Mouse (Mus musculus) intestine, embryonic 16.5 days (tissue): ENCODE results near the gene Mvb12b. TPM values are rescaled to one million over a fixed set of nuclear protein-coding genes. Genes with fewer than 3 reads are reported as not detected.

ENCODE experiments used
- ATAC-seq: fragments of 200-750 bp; cut with Nextera tagmentation; 2 replicates; pipeline ENCODE4 v1.8.0; 2017; ENCODE audit warnings: moderate TSS enrichment, moderate library complexity
- H3K27ac ChIP-seq: fragments of 300-500 bp; sonication (generic); 2 replicates; pipeline ENCODE4 v1.5.1; 2014; ENCODE audit warnings: mild to moderate bottlenecking, low read length
- H3K27me3 ChIP-seq: fragments of 300-500 bp; sonication (generic); replicated peaks from 2 replicates; pipeline ENCODE4 v1.6.1; 2014; ENCODE audit warnings: low read length, control low read depth, mixed read lengths; ENCODE audit not compliant: control insufficient read depth, insufficient read depth
- H3K36me3 ChIP-seq: fragments of 300-500 bp; sonication (generic); 2 replicates; pipeline ENCODE4 v1.6.1; 2014; ENCODE audit warnings: low read length, control low read depth; ENCODE audit not compliant: control insufficient read depth, insufficient read depth
- H3K4me1 ChIP-seq: fragments of 300-500 bp; sonication (generic); 2 replicates; pipeline ENCODE4 v1.6.1; 2014; ENCODE audit warnings: low read length, control low read depth, mixed read lengths; ENCODE audit not compliant: control insufficient read depth, insufficient read depth
- H3K4me2 ChIP-seq: fragments of 300-500 bp; sonication (generic); 2 replicates; pipeline ENCODE4 v1.6.1; 2014; ENCODE audit warnings: low read depth, low read length, control low read depth
- H3K4me3 ChIP-seq: fragments of 300-500 bp; sonication (generic); 2 replicates; pipeline ENCODE4 v1.5.1; 2014; ENCODE audit warnings: mild to moderate bottlenecking, low read length
- H3K9ac ChIP-seq: fragments of 300-500 bp; sonication (generic); 2 replicates; pipeline ENCODE4 v1.6.1; 2014; ENCODE audit warnings: low read depth, low read length
- H3K9me3 ChIP-seq: fragments of 300-500 bp; sonication (generic); 2 replicates; pipeline ENCODE4 v1.6.1; 2016; ENCODE audit warnings: low read length, control low read depth; ENCODE audit not compliant: control insufficient read depth
- WGBS: fragments of 180-500 bp; shearing (Covaris S2); extraction: QIAGEN DNeasy Blood & Tissue Kit; methylation state at CpG from one replicate; pipeline ENCODE4 v1.1.7; 2014; 5-methylcytosine and 5-hydroxymethylcytosine counted together
- polyA plus RNA-seq: library from polyadenylated mRNA; unstranded; fragments of >200 nt; fragmentation: Nextera tagmentation; extraction: Ambion mirVana; gene quantifications from 2 replicates; pipeline ENCODE4 v1.2.1, GENCODE M21; 2015

Gene Mvb12b
- polyA plus RNA-seq, 1 experiment from 2014 or later, result 7.9 TPM

DNA sequence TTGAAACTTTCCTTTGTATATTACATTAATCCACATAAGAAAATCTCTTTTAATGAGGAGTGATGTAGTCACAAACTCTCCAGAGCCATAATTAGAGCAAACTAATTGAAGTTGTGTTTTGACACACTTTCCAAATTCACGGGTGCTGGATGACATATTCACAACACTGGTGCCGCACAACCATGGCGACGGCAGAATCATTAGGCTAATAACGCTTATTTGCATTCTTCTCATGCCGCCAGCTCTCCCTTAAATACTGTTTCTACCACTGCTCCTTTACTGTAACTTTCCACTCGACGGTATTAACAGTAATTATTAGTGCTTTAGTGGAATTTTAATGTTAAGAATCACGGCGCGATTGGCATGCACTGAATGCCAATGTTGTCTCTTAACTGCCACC lies 74.8 kb downstream of the Mvb12b start:
- H3K4me1 ChIP-seq, result no peaks in the 10 kb centered on the region
- H3K27me3 ChIP-seq, result no peaks in the 10 kb centered on the region
- no peak for ATAC-seq
- no peaks in the 10 kb centered on the region for H3K36me3 ChIP-seq
- H3K27ac ChIP-seq, result no peak overlapping the region
- H3K9ac ChIP-seq, result no peak overlapping the region
- 76% methylated on average over 11 of the region's 11 CpGs for WGBS
- no peaks in the 10 kb centered on the region for H3K9me3 ChIP-seq
- H3K4me2 ChIP-seq, result no peak overlapping the region
- H3K4me3 ChIP-seq, result no peak overlapping the region

DNA sequence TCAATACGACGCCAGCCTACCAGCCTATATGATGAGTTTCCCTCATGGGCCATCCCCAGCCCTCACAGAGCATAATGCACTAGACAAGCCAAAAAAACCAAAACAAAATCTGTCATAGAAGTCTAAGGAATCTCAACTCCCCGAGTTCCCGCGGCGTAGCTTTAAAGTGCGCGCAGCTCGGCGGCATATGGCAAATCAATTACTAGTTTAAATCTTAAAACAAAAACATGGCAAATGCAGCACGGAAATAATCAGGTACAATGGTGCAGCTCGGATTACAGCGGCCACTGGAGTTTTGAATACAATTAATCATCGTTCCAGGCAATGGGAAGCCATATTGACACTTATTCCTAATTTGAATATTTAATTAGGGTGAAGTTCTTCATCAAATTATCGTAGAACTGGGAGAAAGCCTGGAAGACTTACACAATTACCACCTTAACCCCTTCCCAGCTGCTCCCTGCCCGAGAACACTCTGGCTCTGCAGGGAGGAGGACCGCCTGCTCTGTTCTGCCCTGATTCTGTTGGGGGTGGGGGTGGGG lies 76.3 kb downstream of the Mvb12b start:
- 79% methylated on average over 17 of the region's 17 CpGs for WGBS
- Histone ChIP-seq H3K4me1 (no peaks in the 10 kb centered on the region), H3K36me3 (no peaks in the 10 kb centered on the region), H3K4me3 (no peak overlapping the region), H3K9ac (no peak overlapping the region), H3K9me3 (no peaks in the 10 kb centered on the region), H3K4me2 (no peak overlapping the region), H3K27me3 (no peaks in the 10 kb centered on the region), H3K27ac (no peak overlapping the region)
- ATAC-seq, result no peak

DNA sequence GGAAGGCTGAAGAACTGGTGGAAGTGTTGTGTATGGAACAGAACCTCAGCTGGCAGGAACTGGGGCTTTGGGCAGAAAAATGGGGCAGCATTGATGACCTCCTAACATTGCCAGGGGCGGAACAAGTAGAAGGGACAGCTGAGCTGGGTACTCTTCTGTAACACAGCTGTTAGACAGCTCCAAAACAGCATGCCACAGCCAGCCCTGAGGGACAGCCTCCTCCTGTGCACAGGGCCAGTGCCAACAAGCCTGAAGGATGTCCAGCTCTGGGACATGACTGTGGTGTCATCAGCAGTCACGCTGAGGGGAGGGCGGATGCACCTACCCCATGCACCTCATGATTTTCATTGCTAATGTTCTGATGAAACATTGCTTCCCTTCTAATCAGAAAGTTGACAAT lies 78.7 kb downstream of the Mvb12b start:
- Histone ChIP-seq H3K36me3 (no peaks in the 10 kb centered on the region), H3K4me1 (no peaks in the 10 kb centered on the region), H3K4me2 (no peak overlapping the region), H3K27ac (no peak overlapping the region), H3K9ac (no peak overlapping the region), H3K4me3 (no peak overlapping the region), H3K27me3 (no peaks in the 10 kb centered on the region), H3K9me3 (no peaks in the 10 kb centered on the region)
- 84% methylated on average over 3 of the region's 3 CpGs for WGBS
- ATAC-seq, result no peak

DNA sequence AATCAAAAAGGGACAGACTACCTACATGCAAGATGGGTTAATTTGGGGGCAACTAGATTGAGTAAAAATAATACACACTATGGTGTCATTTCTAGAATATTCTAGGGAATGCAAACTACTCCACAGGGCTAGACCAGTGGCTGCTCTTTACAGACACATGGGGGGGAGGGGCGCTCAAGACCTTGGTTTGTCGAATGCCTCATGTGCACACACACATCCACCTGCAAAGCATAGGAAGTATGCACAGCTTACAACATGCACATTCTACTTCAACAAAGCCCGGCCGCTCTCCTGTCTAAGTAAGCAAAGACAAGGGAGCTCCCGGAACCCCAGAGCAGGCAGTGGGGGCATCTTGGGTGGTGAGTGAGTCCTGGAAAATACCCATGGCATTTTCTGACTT lies 79.7 kb downstream of the Mvb12b start:
- Histone ChIP-seq H3K36me3 (no peaks in the 10 kb centered on the region), H3K9me3 (no peaks in the 10 kb centered on the region), H3K4me3 (no peak overlapping the region), H3K9ac (no peak overlapping the region), H3K27me3 (no peaks in the 10 kb centered on the region), H3K27ac (no peak overlapping the region), H3K4me1 (no peaks in the 10 kb centered on the region), H3K4me2 (no peak overlapping the region)
- WGBS, result 90% methylated on average over 5 of the region's 5 CpGs
- ATAC-seq, result no peak

DNA sequence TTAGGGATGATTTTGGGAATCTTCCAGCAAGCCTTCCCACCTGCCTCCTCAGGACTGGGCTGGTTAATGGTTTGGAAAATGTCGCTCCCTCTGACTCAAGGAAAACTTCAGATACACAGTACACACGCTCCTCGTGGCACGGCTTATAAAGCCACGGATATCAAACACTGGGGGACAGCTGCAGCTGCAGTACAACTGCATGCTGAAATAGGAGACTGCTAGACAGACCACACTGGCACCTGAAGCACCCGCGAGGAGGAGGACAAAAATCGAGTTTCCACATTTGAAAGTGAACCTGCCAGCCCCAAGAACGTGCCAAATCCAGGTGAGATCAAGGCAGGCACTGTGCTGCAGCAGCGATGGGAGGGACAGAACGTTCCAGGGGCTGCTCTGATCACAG lies 82.1 kb downstream of the Mvb12b start:
- 84% methylated on average over 11 of the region's 11 CpGs for WGBS
- ATAC-seq, result no peak
- no peak overlapping the region for H3K27ac ChIP-seq

DNA sequence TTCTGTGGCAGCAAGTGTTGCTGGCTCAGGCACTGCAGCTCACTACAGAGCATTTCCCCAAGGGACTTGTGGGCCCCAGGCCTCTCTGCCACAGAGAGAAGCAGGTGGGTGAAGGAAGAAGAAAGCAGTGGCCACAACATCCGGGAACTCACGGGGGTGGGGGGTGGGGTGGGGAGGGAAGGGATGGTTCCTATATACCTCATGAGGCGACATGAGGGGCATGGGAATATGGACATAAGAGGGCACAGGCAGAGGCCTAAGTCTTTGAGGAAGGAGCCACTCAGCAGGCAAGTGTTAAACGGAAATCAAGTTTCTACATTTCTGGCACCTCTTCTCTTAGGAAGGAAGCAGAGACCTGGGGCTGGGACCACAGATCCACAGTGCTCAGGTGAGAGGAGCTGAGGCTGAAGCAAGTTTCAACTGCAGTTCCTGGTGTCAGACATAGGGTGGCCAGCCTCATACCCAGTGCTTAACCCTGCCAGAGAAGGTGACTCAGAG lies 84.0 kb downstream of the Mvb12b start:
- Histone ChIP-seq H3K36me3 (no peaks in the 10 kb centered on the region), H3K9me3 (no peaks in the 10 kb centered on the region), H3K9ac (no peak overlapping the region), H3K27ac (no peak overlapping the region), H3K4me1 (no peaks in the 10 kb centered on the region), H3K4me3 (no peak overlapping the region), H3K27me3 (no peaks in the 10 kb centered on the region), H3K4me2 (no peak overlapping the region)
- ATAC-seq, result no peak
- 79% methylated on average over 4 of the region's 4 CpGs for WGBS

More for the DNA sequence above, 82.1 kb downstream of the Mvb12b start:
- Histone ChIP-seq H3K36me3 (no peaks in the 10 kb centered on the region), H3K4me2 (no peak overlapping the region), H3K4me1 (no peaks in the 10 kb centered on the region), H3K9ac (no peak overlapping the region), H3K9me3 (no peaks in the 10 kb centered on the region), H3K27me3 (no peaks in the 10 kb centered on the region), H3K4me3 (no peak overlapping the region)

DNA sequence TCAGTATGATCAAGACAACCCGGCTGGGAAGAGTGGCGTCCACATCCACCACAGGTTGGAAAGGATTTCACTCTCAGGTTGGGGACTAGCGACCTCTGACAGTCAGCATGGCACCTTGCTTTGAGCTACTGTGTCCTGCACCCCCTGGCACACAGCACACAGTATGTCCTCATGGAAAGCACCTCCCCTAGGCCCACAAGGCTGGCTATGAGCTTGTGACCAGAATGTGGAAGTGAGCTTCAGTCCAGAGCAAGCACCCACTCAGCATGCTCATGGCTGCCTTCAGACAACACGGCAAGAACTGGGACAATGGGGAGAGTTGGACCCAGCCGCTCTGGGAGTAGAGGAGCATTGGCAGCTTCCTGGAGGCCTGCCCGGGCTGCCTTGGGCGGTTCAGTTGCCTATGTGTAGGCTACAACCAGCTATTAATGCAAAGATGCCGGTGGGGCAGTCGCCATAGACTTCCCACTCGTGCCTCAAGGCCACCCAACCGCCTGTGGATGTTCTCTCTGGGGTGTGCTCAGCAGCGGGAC lies 84.6 kb downstream of the Mvb12b start:
- no peaks in the 10 kb centered on the region for H3K9me3 ChIP-seq
- no peak overlapping the region for H3K4me2 ChIP-seq
- 88% methylated on average over 12 of the region's 12 CpGs for WGBS
- no peak for ATAC-seq
- no peaks in the 10 kb centered on the region for H3K4me1 ChIP-seq
- no peak overlapping the region for H3K27ac ChIP-seq
- H3K9ac ChIP-seq, result no peak overlapping the region
- no peaks in the 10 kb centered on the region for H3K27me3 ChIP-seq
- H3K36me3 ChIP-seq, result no peaks in the 10 kb centered on the region
- H3K4me3 ChIP-seq, result no peak overlapping the region

DNA sequence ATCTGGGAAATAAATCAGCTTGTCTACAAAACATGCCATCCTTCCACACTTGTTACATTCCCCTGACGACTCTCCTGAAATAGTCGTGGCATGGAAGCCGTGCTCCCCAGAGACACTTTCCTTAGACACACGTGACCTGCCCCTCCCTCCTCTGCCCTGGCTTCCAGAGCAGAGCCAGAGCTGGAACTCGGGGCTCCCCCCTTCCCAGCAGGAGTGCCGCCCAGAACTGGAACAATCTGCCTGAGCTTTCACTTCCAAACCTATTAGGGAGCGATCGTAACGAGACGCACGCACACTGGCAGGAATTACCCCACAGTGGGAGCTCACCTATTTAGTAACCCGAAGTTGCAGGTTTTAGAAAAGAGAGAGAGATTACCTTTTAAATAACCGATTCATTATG lies 86.0 kb downstream of the Mvb12b start:
- WGBS, result 76% methylated on average over 13 of the region's 13 CpGs
- H3K4me3 ChIP-seq, result no peak overlapping the region
- ATAC-seq, result no peak

DNA sequence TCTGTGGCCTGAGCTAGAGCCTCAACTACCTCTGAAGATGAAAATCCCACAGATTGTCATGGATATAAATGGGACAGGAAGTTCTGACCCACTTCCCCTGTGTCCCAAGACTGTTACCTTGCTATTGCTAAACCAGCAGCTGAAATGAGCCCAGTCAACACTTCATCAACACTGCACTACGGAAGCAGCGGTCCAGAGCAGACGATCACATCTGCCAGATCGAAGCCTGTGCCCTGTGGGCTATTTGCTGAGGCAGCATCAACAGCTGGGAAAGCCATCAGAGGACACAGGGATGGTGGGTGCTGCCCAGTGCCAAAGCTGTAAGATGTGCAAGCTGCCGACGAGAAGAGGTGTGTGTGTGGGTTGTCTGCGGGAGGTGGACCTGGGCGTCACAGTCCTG lies 86.4 kb downstream of the Mvb12b start:
- Histone ChIP-seq H3K27ac (no peak overlapping the region), H3K9ac (no peak overlapping the region), H3K36me3 (no peaks in the 10 kb centered on the region), H3K9me3 (no peaks in the 10 kb centered on the region), H3K4me2 (no peak overlapping the region), H3K4me1 (no peaks in the 10 kb centered on the region), H3K27me3 (no peaks in the 10 kb centered on the region), H3K4me3 (no peak overlapping the region)
- ATAC-seq, result no peak
- WGBS, result 85% methylated on average over 8 of the region's 8 CpGs

More for the DNA sequence above, 86.0 kb downstream of the Mvb12b start:
- H3K36me3 ChIP-seq, result no peaks in the 10 kb centered on the region
- H3K9me3 ChIP-seq, result no peaks in the 10 kb centered on the region
- H3K4me1 ChIP-seq, result no peaks in the 10 kb centered on the region
- no peaks in the 10 kb centered on the region for H3K27me3 ChIP-seq
- no peak overlapping the region for H3K27ac ChIP-seq
- H3K4me2 ChIP-seq, result no peak overlapping the region
- no peak overlapping the region for H3K9ac ChIP-seq

DNA sequence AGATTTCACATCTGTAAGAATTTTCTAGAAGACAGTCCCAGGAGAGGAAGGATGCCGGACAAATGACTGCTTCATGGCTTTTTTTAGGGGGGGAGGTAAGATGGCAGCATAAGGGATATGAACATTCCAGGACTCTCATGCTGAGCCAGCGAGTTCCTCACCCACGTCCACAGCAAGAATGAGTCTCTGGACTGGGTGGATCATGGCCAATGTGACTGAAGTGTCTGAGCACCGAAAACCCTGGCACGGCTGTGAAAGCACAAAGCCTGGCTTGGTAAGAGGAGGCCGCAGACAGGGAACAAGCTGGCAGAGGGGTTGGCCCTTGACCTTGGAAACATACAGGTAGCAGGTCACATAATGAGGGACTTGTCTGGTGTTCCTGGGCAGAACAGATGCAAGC lies 87.5 kb downstream of the Mvb12b start:
- WGBS, result 89% methylated on average over 6 of the region's 6 CpGs
- Histone ChIP-seq H3K27me3 (no peaks in the 10 kb centered on the region), H3K36me3 (no peaks in the 10 kb centered on the region; the same call in 1 of the 2 replicates), H3K4me2 (no peak overlapping the region), H3K27ac (no peak overlapping the region), H3K9me3 (no peaks in the 10 kb centered on the region), H3K9ac (no peak overlapping the region), H3K4me3 (no peak overlapping the region), H3K4me1 (no peaks in the 10 kb centered on the region)
- ATAC-seq, result no peak
